Mouse (Mus musculus) forebrain, embryonic 16.5 days (tissue): ENCODE results near the gene Tardbp. TPM values are rescaled to one million over a fixed set of nuclear protein-coding genes. Genes with fewer than 3 reads are reported as not detected.

Experiments used
- ATAC-seq: fragments of 200-750 bp; cut with Nextera tagmentation; 2 replicates; pipeline ENCODE4 v1.8.0; 2017; ENCODE audit warnings: mild to moderate bottlenecking, moderate library complexity
- H3K27ac ChIP-seq: fragments of 300-500 bp; sonication (generic); 2 replicates; pipeline ENCODE4 v1.5.1; 2014; ENCODE audit warnings: low read length, control low read depth
- H3K27me3 ChIP-seq: fragments of 300-500 bp; sonication (generic); replicated peaks from 2 replicates; pipeline ENCODE4 v1.6.1; 2014; ENCODE audit warnings: low read length; ENCODE audit not compliant: control insufficient read depth, insufficient read depth
- H3K36me3 ChIP-seq: fragments of 300-500 bp; sonication (generic); 2 replicates; pipeline ENCODE4 v1.6.1; 2014; ENCODE audit not compliant: control insufficient read depth, insufficient read depth
- H3K4me1 ChIP-seq: fragments of 300-500 bp; sonication (generic); replicated peaks from 2 replicates; pipeline ENCODE4 v1.6.1; 2014; ENCODE audit warnings: low read length; ENCODE audit not compliant: control insufficient read depth, insufficient read depth
- H3K4me2 ChIP-seq: fragments of 300-500 bp; sonication (generic); 2 replicates; pipeline ENCODE4 v1.6.1; 2014; ENCODE audit warnings: mild to moderate bottlenecking, low read length, control low read depth
- H3K4me3 ChIP-seq: fragments of 300-500 bp; sonication (generic); replicated peaks from 2 replicates; pipeline ENCODE4 v1.5.1; 2014; ENCODE audit warnings: mild to moderate bottlenecking, low read length, control low read depth
- H3K9ac ChIP-seq: fragments of 300-500 bp; sonication (generic); replicated peaks from 2 replicates; pipeline ENCODE4 v1.6.1; 2014; ENCODE audit warnings: low read depth, low read length, control low read depth
- H3K9me3 ChIP-seq: fragments of 300-500 bp; sonication (generic); 2 replicates; pipeline ENCODE4 v1.6.1; 2016; ENCODE audit warnings: low read length; ENCODE audit not compliant: control insufficient read depth
- WGBS: fragments of 180-500 bp; shearing (Covaris S2); extraction: QIAGEN DNeasy Blood & Tissue Kit; methylation state at CpG from one replicate; pipeline ENCODE4 v1.1.7; 2014; 5-methylcytosine and 5-hydroxymethylcytosine counted together
- polyA plus RNA-seq: library from polyadenylated mRNA; unstranded; fragments of >200 nt; fragmentation: Nextera tagmentation; extraction: Ambion mirVana; gene quantifications from 2 replicates; pipeline ENCODE4 v1.2.1, GENCODE M21; 2015

Gene Tardbp
- polyA plus RNA-seq, 1 experiment from 2014 or later = 277 TPM

DNA sequence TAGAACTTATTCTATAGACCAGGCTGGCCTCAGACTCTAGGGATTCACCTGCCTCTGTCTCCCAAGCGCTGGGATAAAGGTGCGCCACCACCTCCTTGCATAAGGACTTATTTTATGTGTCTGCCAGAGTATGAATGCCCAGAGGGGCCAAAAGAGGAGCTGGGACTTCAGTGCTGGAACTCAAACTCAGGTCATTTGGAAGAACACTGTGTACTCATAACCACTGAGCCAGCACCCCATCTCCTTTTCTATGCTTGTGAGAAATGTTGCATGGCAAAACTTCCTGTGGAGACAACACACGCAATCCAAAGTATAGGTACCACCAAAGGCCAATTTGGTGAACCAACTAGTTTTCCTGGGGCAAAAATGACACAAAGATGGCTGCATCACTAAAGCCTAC is 30.1 kb downstream of the Tardbp start:
- Histone ChIP-seq H3K36me3 (peaks cover 11% of the 10 kb centered on the region), H3K4me2 (no peak overlapping the region), H3K9ac (no peak overlapping the region), H3K4me3 (no peak overlapping the region), H3K4me1 (peaks cover 12% of the 10 kb centered on the region), H3K27ac (no peak overlapping the region), H3K27me3 (no peaks in the 10 kb centered on the region), H3K9me3 (no peaks in the 10 kb centered on the region)
- 100% methylated on average over 3 of the region's 3 CpGs for WGBS
- no peak for ATAC-seq

GRCm38 (mm10) chr4:148595916-148596315 is 30.9 kb downstream of the Tardbp start:
- Histone ChIP-seq H3K4me1 (peaks cover 12% of the 10 kb centered on the region), H3K27me3 (no peaks in the 10 kb centered on the region), H3K9ac (no peak overlapping the region), H3K4me2 (no peak overlapping the region), H3K9me3 (no peaks in the 10 kb centered on the region), H3K4me3 (no peak overlapping the region), H3K27ac (no peak overlapping the region), H3K36me3 (peaks cover 11% of the 10 kb centered on the region)
- ATAC-seq = no peak
- 38% methylated on average over 6 of the region's 6 CpGs for WGBS

- peaks cover 11% of the 10 kb centered on the region for H3K36me3 ChIP-seq
- no peak overlapping the region for H3K27ac ChIP-seq
- H3K27me3 ChIP-seq = no peaks in the 10 kb centered on the region
- no peaks in the 10 kb centered on the region for H3K9me3 ChIP-seq
- ATAC-seq = no peak
- no peak overlapping the region for H3K9ac ChIP-seq
- H3K4me1 ChIP-seq = peaks cover 23% of the 10 kb centered on the region
- WGBS = 95% methylated on average over 11 of the region's 11 CpGs
- no peak overlapping the region for H3K4me2 ChIP-seq
- H3K4me3 ChIP-seq = no peak overlapping the region
These were observed 32.8 kb downstream of the Tardbp start for GRCm38 (mm10) chr4:148593996-148594395.

- Histone ChIP-seq H3K27ac (peak overlapping the region; percentile 74), H3K9ac (peak overlapping the region; percentile 80), H3K4me2 (peak overlapping the region; percentile 73), H3K9me3 (no peaks in the 10 kb centered on the region), H3K36me3 (peaks cover 11% of the 10 kb centered on the region), H3K4me3 (peak overlapping the region; percentile 93), H3K27me3 (no peaks in the 10 kb centered on the region), H3K4me1 (peaks cover 25% of the 10 kb centered on the region)
- peak; percentile 21 for ATAC-seq
- WGBS = under 1% methylated on average over 52 of the region's 53 CpGs
These were observed 35.0 kb downstream of the Tardbp start for GRCm38 (mm10) chr4:148591637-148592380.

DNA sequence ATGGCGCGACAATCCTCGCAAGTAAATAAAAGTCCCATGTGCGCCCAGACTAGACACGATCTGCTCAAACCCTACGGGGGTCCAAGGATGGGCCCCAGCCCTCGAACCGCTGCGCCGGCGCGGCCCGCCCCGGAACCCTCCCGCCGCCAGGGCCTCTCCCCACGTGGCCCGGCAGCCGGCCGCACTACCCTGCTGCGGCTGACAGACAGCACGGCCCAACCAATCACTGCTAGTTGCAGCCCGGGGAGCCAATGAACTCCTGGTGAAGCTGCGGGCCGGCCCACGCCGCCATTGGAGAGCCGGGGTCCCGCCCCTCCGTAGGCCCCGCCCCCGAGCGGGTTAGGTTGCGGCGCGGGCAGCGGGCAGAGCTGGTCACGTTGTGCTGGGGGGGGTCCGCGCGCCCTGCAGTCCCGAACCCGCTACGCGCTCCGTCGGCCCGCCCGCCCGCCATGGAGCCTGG is 35.6 kb downstream of the Tardbp start, which contains the start of gene Srm:
Srm (plus strand) TSS at position 333 of the 460 bp plus-strand sequence.
- WGBS = under 1% methylated on average over 46 of the region's 50 CpGs
- Histone ChIP-seq H3K27me3 (no peaks in the 10 kb centered on the region), H3K27ac (peak within 1 kb of the TSS; percentile 88), H3K4me2 (peak within 1 kb of the TSS; percentile 73), H3K4me3 (peak within 1 kb of the TSS; percentile 93), H3K36me3 (peaks cover 11% of the 10 kb centered on the region), H3K9me3 (no peaks in the 10 kb centered on the region), H3K9ac (peak within 1 kb of the TSS; percentile 80), H3K4me1 (peaks cover 25% of the 10 kb centered on the region)
- peak; percentile 99 for ATAC-seq

GRCm38 (mm10) chr4:148590421-148591170 is 36.2 kb downstream of the Tardbp start:
- Histone ChIP-seq H3K36me3 (peaks cover 11% of the 10 kb centered on the region), H3K4me3 (peak overlapping the region; percentile 93), H3K9me3 (no peaks in the 10 kb centered on the region), H3K27me3 (no peaks in the 10 kb centered on the region), H3K27ac (peak overlapping the region; percentile 88), H3K4me1 (peaks cover 25% of the 10 kb centered on the region), H3K4me2 (peak overlapping the region; percentile 73), H3K9ac (peak overlapping the region; percentile 55)
- 3% methylated on average over 18 of the region's 18 CpGs for WGBS
- peak; percentile 29 for ATAC-seq

GRCm38 (mm10) chr4:148589565-148589964 is 37.3 kb downstream of the Tardbp start:
- Histone ChIP-seq H3K27ac (no peak overlapping the region), H3K4me1 (peaks cover 25% of the 10 kb centered on the region), H3K36me3 (peaks cover 2% of the 10 kb centered on the region; the same call in 1 of the 2 replicates), H3K4me2 (no peak overlapping the region), H3K4me3 (no peak overlapping the region), H3K9ac (no peak overlapping the region), H3K9me3 (no peaks in the 10 kb centered on the region), H3K27me3 (no peaks in the 10 kb centered on the region)
- no peak for ATAC-seq
- WGBS = 54% methylated on average over 6 of the region's 8 CpGs

- no peak for ATAC-seq
- Histone ChIP-seq H3K4me2 (no peak overlapping the region), H3K27me3 (no peaks in the 10 kb centered on the region), H3K27ac (no peak overlapping the region), H3K9me3 (no peaks in the 10 kb centered on the region), H3K36me3 (no peaks in the 10 kb centered on the region), H3K4me1 (peaks cover 25% of the 10 kb centered on the region), H3K4me3 (no peak overlapping the region), H3K9ac (no peak overlapping the region)
- 64% methylated on average over 9 of the region's 9 CpGs for WGBS
These were observed 38.0 kb downstream of the Tardbp start for GRCm38 (mm10) chr4:148588793-148589192.

GRCm38 (mm10) chr4:148586648-148587047 is 40.2 kb downstream of the Tardbp start:
- H3K36me3 ChIP-seq = no peaks in the 10 kb centered on the region; the same call in 1 of the 2 replicates
- 84% methylated on average over 9 of the region's 9 CpGs for WGBS
- no peaks in the 10 kb centered on the region for H3K9me3 ChIP-seq
- ATAC-seq = no peak
- H3K4me1 ChIP-seq = peaks cover 12% of the 10 kb centered on the region
- no peak overlapping the region for H3K27ac ChIP-seq
- H3K4me3 ChIP-seq = no peak overlapping the region
- H3K27me3 ChIP-seq = no peaks in the 10 kb centered on the region
- no peak overlapping the region for H3K9ac ChIP-seq
- H3K4me2 ChIP-seq = no peak overlapping the region
